Mouse (Mus musculus) heart, embryonic 15.5 days (tissue): ENCODE results near the gene Armh1. TPM values are rescaled to one million over a fixed set of nuclear protein-coding genes. Genes with fewer than 3 reads are reported as not detected.
A peak's percentile ranks its signal among the peaks of the same experiment; 100 is the strongest.

ENCODE experiments used
- ATAC-seq: fragments of 200-750 bp; cut with Nextera tagmentation; replicated peaks from 2 replicates; pipeline ENCODE4 v1.8.0; 2017; ENCODE audit warnings: low read depth, moderate TSS enrichment; ENCODE audit not compliant: insufficient number of reproducible peaks, insufficient read depth, low FRiP score
- H3K27ac ChIP-seq: fragments of 300-500 bp; sonication (generic); 2 replicates; pipeline ENCODE4 v1.5.1; 2015; ENCODE audit warnings: mild to moderate bottlenecking, inconsistent platforms
- H3K27me3 ChIP-seq: fragments of 300-500 bp; sonication (generic); 2 replicates; pipeline ENCODE4 v1.6.1; 2015; ENCODE audit warnings: inconsistent platforms
- H3K36me3 ChIP-seq: fragments of 300-500 bp; sonication (generic); 2 replicates; pipeline ENCODE4 v1.6.1; 2015; ENCODE audit warnings: mild to moderate bottlenecking, inconsistent platforms
- H3K4me1 ChIP-seq: fragments of 300-500 bp; sonication (generic); replicated peaks from 2 replicates; pipeline ENCODE4 v1.6.1; 2015; ENCODE audit warnings: inconsistent platforms
- H3K4me2 ChIP-seq: fragments of 300-500 bp; sonication (generic); 2 replicates; pipeline ENCODE4 v1.6.1; 2015; ENCODE audit warnings: inconsistent platforms, mild to moderate bottlenecking, moderate library complexity
- H3K4me3 ChIP-seq: fragments of 300-500 bp; sonication (generic); 2 replicates; pipeline ENCODE4 v1.5.1; 2015; ENCODE audit warnings: mild to moderate bottlenecking, inconsistent platforms
- H3K9ac ChIP-seq: fragments of 300-500 bp; sonication (generic); 2 replicates; pipeline ENCODE4 v1.6.1; 2015; ENCODE audit warnings: mild to moderate bottlenecking, inconsistent platforms
- H3K9me3 ChIP-seq: fragments of 300-500 bp; sonication (generic); replicated peaks from 2 replicates; pipeline ENCODE4 v1.6.1; 2016; ENCODE audit warnings: inconsistent platforms
- WGBS: fragments of 180-500 bp; shearing (Covaris S2); methylation state at CpG from one replicate; pipeline ENCODE4 v1.1.7; 2015; ENCODE audit warnings: mixed read lengths; 5-methylcytosine and 5-hydroxymethylcytosine counted together
- polyA plus RNA-seq: library from polyadenylated mRNA; unstranded; fragments of >200 nt; fragmentation: Nextera tagmentation; extraction: Ambion mirVana; gene quantifications from 2 replicates; pipeline ENCODE4 v1.2.1, GENCODE M21; 2015

The Armh1 gene
- 0.64 and 0.86 TPM in 2 replicates for polyA plus RNA-seq

GRCm38 (mm10) chr4:117251801-117252316 lies at the start of gene Armh1, which contains the start of gene Tmem53:
Armh1 (minus strand) TSS chr4:117252125.
Tmem53 (plus strand) TSS chr4:117251951.
- Histone ChIP-seq H3K27ac (peak within 1 kb of the TSS; percentile 86), H3K4me3 (peak within 1 kb of the TSS; percentile 71), H3K36me3 (no peaks in the 10 kb centered on the region), H3K27me3 (no peaks in the 10 kb centered on the region), H3K9me3 (no peaks in the 10 kb centered on the region), H3K4me2 (peak within 1 kb of the TSS; percentile 68), H3K4me1 (peaks cover 32% of the 10 kb centered on the region), H3K9ac (peak within 1 kb of the TSS; percentile 68)
- under 1% methylated on average over 43 of the region's 43 CpGs for WGBS
- peak; percentile 99 for ATAC-seq

GRCm38 (mm10) chr4:117299921-117300320 lies 48.0 kb upstream of the Armh1 start:
- H3K27me3 ChIP-seq: peaks cover 62% of the 10 kb centered on the region
- 74% methylated on average over 10 of the region's 10 CpGs for WGBS
- ATAC-seq: no peak

GRCm38 (mm10) chr4:117297819-117298218 lies 45.9 kb upstream of the Armh1 start:
- Histone ChIP-seq H3K27me3 (peaks cover 40% of the 10 kb centered on the region), H3K9ac (no peak overlapping the region), H3K36me3 (no peaks in the 10 kb centered on the region), H3K4me1 (no peaks in the 10 kb centered on the region; the same call in 1 of the 2 replicates), H3K4me2 (no peak overlapping the region), H3K4me3 (no peak overlapping the region), H3K9me3 (no peaks in the 10 kb centered on the region), H3K27ac (no peak overlapping the region)
- no peak for ATAC-seq
- 80% methylated on average over 9 of the region's 9 CpGs for WGBS

More at GRCm38 (mm10) chr4:117299921-117300320, 48.0 kb upstream of the Armh1 start:
- Histone ChIP-seq H3K27ac (no peak overlapping the region), H3K36me3 (no peaks in the 10 kb centered on the region), H3K9me3 (no peaks in the 10 kb centered on the region), H3K4me2 (no peak overlapping the region), H3K9ac (no peak overlapping the region), H3K4me1 (peaks cover 13% of the 10 kb centered on the region), H3K4me3 (no peak overlapping the region)

GRCm38 (mm10) chr4:117296849-117297593 lies 45.1 kb upstream of the Armh1 start:
- no peak for ATAC-seq

GRCm38 (mm10) chr4:117291696-117292095 lies 39.8 kb upstream of the Armh1 start:
- Histone ChIP-seq H3K27me3 (peaks cover 4% of the 10 kb centered on the region; the same call in 1 of the 2 replicates), H3K9me3 (no peaks in the 10 kb centered on the region), H3K4me2 (no peak overlapping the region), H3K4me1 (peaks cover 11% of the 10 kb centered on the region), H3K36me3 (peaks cover 4% of the 10 kb centered on the region; the same call in 1 of the 2 replicates), H3K27ac (no peak overlapping the region), H3K4me3 (no peak overlapping the region), H3K9ac (no peak overlapping the region)
- no peak for ATAC-seq
- WGBS: 75% methylated on average over 2 of the region's 2 CpGs

More at GRCm38 (mm10) chr4:117296849-117297593, 45.1 kb upstream of the Armh1 start:
- no peak overlapping the region for H3K4me2 ChIP-seq
- no peak overlapping the region for H3K9ac ChIP-seq
- H3K27me3 ChIP-seq: peaks cover 33% of the 10 kb centered on the region
- no peak overlapping the region for H3K27ac ChIP-seq
- WGBS: 80% methylated on average over 19 of the region's 19 CpGs
- no peak overlapping the region for H3K4me3 ChIP-seq
- H3K36me3 ChIP-seq: no peaks in the 10 kb centered on the region
- no peaks in the 10 kb centered on the region for H3K4me1 ChIP-seq
- no peaks in the 10 kb centered on the region for H3K9me3 ChIP-seq

GRCm38 (mm10) chr4:117288927-117289801 lies 37.2 kb upstream of the Armh1 start:
- WGBS: 1% methylated on average over 57 of the region's 80 CpGs
- ATAC-seq: peak; percentile 91

GRCm38 (mm10) chr4:117288277-117288926 lies 36.5 kb upstream of the Armh1 start:
- peak overlapping the region; percentile 95 for H3K27ac ChIP-seq
- peak overlapping the region; percentile 88 for H3K4me3 ChIP-seq
- no peaks in the 10 kb centered on the region for H3K27me3 ChIP-seq
- H3K4me2 ChIP-seq: peak overlapping the region; percentile 85
- no peak for ATAC-seq
- no peaks in the 10 kb centered on the region for H3K9me3 ChIP-seq
- WGBS: 21% methylated on average over 25 of the region's 25 CpGs
- peaks cover 31% of the 10 kb centered on the region for H3K4me1 ChIP-seq
- peak overlapping the region; percentile 76 for H3K9ac ChIP-seq
- H3K36me3 ChIP-seq: peaks cover 28% of the 10 kb centered on the region

More at GRCm38 (mm10) chr4:117288927-117289801, 37.2 kb upstream of the Armh1 start:
- peak overlapping the region; percentile 95 for H3K27ac ChIP-seq
- H3K27me3 ChIP-seq: no peaks in the 10 kb centered on the region
- peak overlapping the region; percentile 88 for H3K4me3 ChIP-seq
- H3K4me1 ChIP-seq: peaks cover 24% of the 10 kb centered on the region
- H3K4me2 ChIP-seq: peak overlapping the region; percentile 85
- H3K36me3 ChIP-seq: peaks cover 28% of the 10 kb centered on the region
- H3K9ac ChIP-seq: peak overlapping the region; percentile 76
- H3K9me3 ChIP-seq: no peaks in the 10 kb centered on the region

- no peak overlapping the region for H3K9ac ChIP-seq
- no peaks in the 10 kb centered on the region for H3K27me3 ChIP-seq
- 48% methylated on average over 4 of the region's 4 CpGs for WGBS
- H3K4me2 ChIP-seq: no peak overlapping the region
- no peak for ATAC-seq
- H3K36me3 ChIP-seq: peaks cover 38% of the 10 kb centered on the region
- H3K4me3 ChIP-seq: no peak overlapping the region
- peaks cover 42% of the 10 kb centered on the region for H3K4me1 ChIP-seq
- no peak overlapping the region for H3K27ac ChIP-seq
- H3K9me3 ChIP-seq: no peaks in the 10 kb centered on the region
These were observed 32.4 kb upstream of the Armh1 start for GRCm38 (mm10) chr4:117284363-117284762.

- 0 out of 2 replicates have a peak overlapping the region, but pooled peaks have one; percentile 20 for H3K27ac ChIP-seq
- H3K4me1 ChIP-seq: peaks cover 44% of the 10 kb centered on the region
- no peaks in the 10 kb centered on the region for H3K27me3 ChIP-seq
- peaks cover 44% of the 10 kb centered on the region for H3K36me3 ChIP-seq
- H3K4me2 ChIP-seq: peak overlapping the region; percentile 11; the same call in 1 of the 2 replicates
- H3K4me3 ChIP-seq: no peak overlapping the region
- H3K9me3 ChIP-seq: no peaks in the 10 kb centered on the region
- ATAC-seq: no peak; the same call in 1 of the 2 replicates
- H3K9ac ChIP-seq: no peak overlapping the region
- WGBS: 33% methylated on average over 22 of the region's 22 CpGs
These were observed 31.6 kb upstream of the Armh1 start for GRCm38 (mm10) chr4:117283271-117284191.
